Mouse (Mus musculus) olfactory bulb, adult 2 months (tissue): ENCODE results near the gene Dyrk1a. TPM values are rescaled to one million over a fixed set of nuclear protein-coding genes. Genes with fewer than 3 reads are reported as not detected.

ENCODE experiments used
- H3K27ac ChIP-seq: fragments of 200-500 bp; 2 replicates; pipeline ENCODE4 v1.5.1; 2012; ENCODE audit warnings: low read depth, low read length; ENCODE audit not compliant: insufficient read depth
- H3K4me1 ChIP-seq: fragments of 200-500 bp; 2 replicates; pipeline ENCODE4 v1.6.1; 2012; ENCODE audit warnings: low read length; ENCODE audit not compliant: control insufficient read depth, insufficient read depth
- H3K4me3 ChIP-seq: fragments of 200-500 bp; 2 replicates; pipeline ENCODE4 v1.5.1; 2012; ENCODE audit warnings: mild to moderate bottlenecking, low read depth, low read length, moderate library complexity; ENCODE audit not compliant: insufficient read depth
- CTCF ChIP-seq: fragments of 200-500 bp; IDR thresholded peaks from 2 replicates; pipeline ENCODE4 v1.5.1; 2012; ENCODE audit warnings: low read depth, mild to moderate bottlenecking, low read length, moderate library complexity; ENCODE audit not compliant: insufficient read depth
- POLR2A ChIP-seq: fragments of 200-500 bp; IDR thresholded peaks from 2 replicates; pipeline ENCODE4 v1.6.1; 2012; ENCODE audit warnings: mild to moderate bottlenecking, low read depth, low read length, moderate library complexity; ENCODE audit not compliant: insufficient read depth
- WGBS: fragments of 180-500 bp; shearing (Covaris S2); methylation state at CpG from one replicate; pipeline ENCODE4 v1.1.7; 2018; 5-methylcytosine and 5-hydroxymethylcytosine counted together
- polyA plus RNA-seq: library from polyadenylated mRNA; stranded (reverse); fragments of >200 nt; gene quantifications from 2 replicates; pipeline ENCODE4 v1.2.4, GENCODE M21; 2012; ENCODE audit warnings: low replicate concordance; ENCODE audit not compliant: missing spikeins, insufficient read depth, insufficient read length

The Dyrk1a gene
- polyA plus RNA-seq, result not detected in 2 replicates

GRCm38 (mm10) chr16:94569229-94570176, at the start of gene Dyrk1a:
TSS of gene Dyrk1a (plus strand) at chr16:94570010.
- H3K4me1 ChIP-seq, result peaks cover 3% of the 10 kb centered on the region
- H3K27ac ChIP-seq, result peak within 1 kb of the TSS; percentile 100
- no peak for TF ChIP-seq POLR2A
- TF ChIP-seq CTCF, result no peak
- 4% methylated on average over 128 of the region's 133 CpGs for WGBS
- peak within 1 kb of the TSS; percentile 100 for H3K4me3 ChIP-seq

- TF ChIP-seq POLR2A (no peak), CTCF (no peak)
- Histone ChIP-seq H3K4me1 (0 out of 2 replicates have a peak, but pooled peaks cover 4% of the 10 kb centered on the region), H3K27ac (no peak overlapping the region), H3K4me3 (no peak overlapping the region)
- 68% methylated on average over 6 of the region's 6 CpGs for WGBS
Measured at GRCm38 (mm10) chr16:94523594-94524377, 46.0 kb upstream of the Dyrk1a start.

- 78% methylated on average over 9 of the region's 9 CpGs for WGBS
- Histone ChIP-seq H3K4me1 (no peaks in the 10 kb centered on the region), H3K4me3 (no peak overlapping the region), H3K27ac (no peak overlapping the region)
- no peak for TF ChIP-seq POLR2A
- no peak for TF ChIP-seq CTCF
Measured at GRCm38 (mm10) chr16:94524691-94525090, 45.1 kb upstream of the Dyrk1a start.

- peak overlapping the region; percentile 71; the same call in 1 of the 2 replicates for H3K27ac ChIP-seq
- TF ChIP-seq CTCF (no peak), POLR2A (no peak)
- WGBS, result under 1% methylated on average over 24 of the region's 24 CpGs
- H3K4me3 ChIP-seq, result peak overlapping the region; percentile 66
- no peaks in the 10 kb centered on the region for H3K4me1 ChIP-seq
Measured at GRCm38 (mm10) chr16:94525955-94526343, 43.9 kb upstream of the Dyrk1a start.

- TF ChIP-seq POLR2A (peak; percentile 76), CTCF (no peak)
- under 1% methylated on average over 93 of the region's 93 CpGs for whole genome bisulfite sequencing
- Histone ChIP-seq H3K4me1 (no peaks in the 10 kb centered on the region), H3K4me3 (peak within 1 kb of the TSS; percentile 66), H3K27ac (peak within 1 kb of the TSS; percentile 92)
Measured at GRCm38 (mm10) chr16:94526344-94527151, 43.3 kb upstream of the Dyrk1a start, which contains the start of gene Vps26c. TSS of gene Vps26c (minus strand) at chr16:94526830.

- under 1% methylated on average over 13 of the region's 13 CpGs for WGBS
- no peak for TF ChIP-seq POLR2A
- TF ChIP-seq CTCF, result no peak
- peak overlapping the region; percentile 92; the same call in 1 of the 2 replicates for H3K27ac ChIP-seq
- no peaks in the 10 kb centered on the region for H3K4me1 ChIP-seq
- H3K4me3 ChIP-seq, result peak overlapping the region; percentile 66
Measured at GRCm38 (mm10) chr16:94527152-94527534, 42.7 kb upstream of the Dyrk1a start.

- Histone ChIP-seq H3K4me3 (no peak overlapping the region), H3K27ac (no peak overlapping the region), H3K4me1 (no peaks in the 10 kb centered on the region)
- 51% methylated on average over 3 of the region's 3 CpGs for WGBS
- TF ChIP-seq POLR2A (no peak), CTCF (no peak)
Measured at GRCm38 (mm10) chr16:94527546-94527945, 42.3 kb upstream of the Dyrk1a start.

GRCm38 (mm10) chr16:94531268-94531667, 38.5 kb upstream of the Dyrk1a start:
- no peak for TF ChIP-seq POLR2A
- no peak for TF ChIP-seq CTCF
- no peak overlapping the region for H3K4me3 ChIP-seq
- WGBS, result 86% methylated on average over 4 of the region's 4 CpGs
- H3K4me1 ChIP-seq, result no peaks in the 10 kb centered on the region
- H3K27ac ChIP-seq, result no peak overlapping the region
